Mouse (Mus musculus) MEL (cell line): ENCODE data around the gene Tnni3k. TPM values are rescaled to one million over a fixed set of nuclear protein-coding genes. Genes with fewer than 3 reads are reported as not detected.

Experiments
- DNase-seq: peaks from one replicate; pipeline ENCODE4 v3.0.0; 2011; ENCODE audit warnings: low read depth, low spot score
- H3K27ac ChIP-seq: 2 replicates; pipeline ENCODE4 v1.5.1; 2012; ENCODE audit warnings: low read depth, mild to moderate bottlenecking, control low read depth, low read length, moderate library complexity; ENCODE audit not compliant: control insufficient read depth
- H3K27me3 ChIP-seq, 2 experiments: fragments of 150-350 bp in 1 of 2; sonication (generic) in 1 of 2; 2 replicates each; pipeline ENCODE4 v1.6.1; 2012; ENCODE audit warnings: low read length in 2 of 2, mild to moderate bottlenecking in 2 of 2, improper control_type of control experiment in 1 of 2, moderate library complexity in 1 of 2; ENCODE audit not compliant: insufficient read depth in 2 of 2, control insufficient read depth in 1 of 2
- H3K36me3 ChIP-seq, 2 experiments: 2 replicates each; pipeline ENCODE4 v1.6.1; 2012 to 2014; ENCODE audit warnings: low read length in 2 of 2, improper control_type of control experiment in 1 of 2, inconsistent platforms in 1 of 2, mild to moderate bottlenecking in 1 of 2; ENCODE audit not compliant: insufficient read depth in 2 of 2, control insufficient read depth in 1 of 2
- H3K4me1 ChIP-seq, 2 experiments: fragments of 150-350 bp in 1 of 2; sonication (generic) in 1 of 2; 2 replicates each; pipeline ENCODE4 v1.6.1; 2012; ENCODE audit warnings: low read length in 2 of 2, improper control_type of control experiment in 1 of 2, mild to moderate bottlenecking in 1 of 2; ENCODE audit not compliant: insufficient read depth in 2 of 2, control insufficient read depth in 1 of 2
- H3K4me3 ChIP-seq, 2 experiments: fragments of 150-350 bp in 1 of 2; sonication (generic) in 1 of 2; 2 replicates each; pipeline ENCODE4 v1.5.1; 2012; ENCODE audit warnings: low read depth in 2 of 2, low read length in 2 of 2, mild to moderate bottlenecking in 2 of 2, moderate library complexity in 2 of 2, control low read depth in 1 of 2, improper control_type of control experiment in 1 of 2; ENCODE audit not compliant: control insufficient read depth in 1 of 2, insufficient read depth in 1 of 2
- H3K79me2 ChIP-seq: 2 replicates; pipeline ENCODE4 v1.6.1; 2012; ENCODE audit warnings: mild to moderate bottlenecking, low read length, moderate library complexity; ENCODE audit not compliant: control insufficient read depth, poor library complexity, insufficient read depth
- H3K9ac ChIP-seq: 2 replicates; pipeline ENCODE4 v1.6.1; 2012; ENCODE audit warnings: low read depth, mild to moderate bottlenecking, control low read depth, low read length, moderate library complexity; ENCODE audit not compliant: control insufficient read depth, poor library complexity, severe bottlenecking
- H3K9me3 ChIP-seq: fragments of 150-350 bp; sonication (generic); replicated peaks from 2 replicates; pipeline ENCODE4 v1.6.1; 2012; ENCODE audit warnings: mild to moderate bottlenecking, low read length, improper control_type of control experiment, moderate library complexity; ENCODE audit not compliant: insufficient read depth
- BHLHE40 ChIP-seq: IDR thresholded peaks from 2 replicates; pipeline ENCODE4 v1.6.1; 2012; ENCODE audit warnings: low read depth, mild to moderate bottlenecking, inconsistent platforms, low read length, improper control_type of control experiment, borderline replicate concordance
- CHD1 ChIP-seq: IDR thresholded peaks from 2 replicates; pipeline ENCODE4 v1.6.1; 2012; ENCODE audit warnings: low read depth, mild to moderate bottlenecking, inconsistent platforms, low read length, improper control_type of control experiment
- EP300 ChIP-seq, 2 experiments: IDR thresholded peaks; 2 replicates each; pipeline ENCODE4 v1.6.1; 2011; ENCODE audit warnings: improper control_type of control experiment in 2 of 2, low read length in 2 of 2, low read depth in 1 of 2, mild to moderate bottlenecking in 1 of 2
- GABPA ChIP-seq: IDR thresholded peaks from 2 replicates; pipeline ENCODE4 v1.6.1; 2012; ENCODE audit warnings: low read depth, mild to moderate bottlenecking, inconsistent platforms, low read length, improper control_type of control experiment, moderate library complexity
- HCFC1 ChIP-seq: IDR thresholded peaks from 2 replicates; pipeline ENCODE4 v1.6.1; 2012; ENCODE audit warnings: low read depth, mild to moderate bottlenecking, inconsistent platforms, low read length, improper control_type of control experiment, moderate library complexity
- JUND ChIP-seq: IDR thresholded peaks from 2 replicates; pipeline ENCODE4 v1.6.1; 2011; ENCODE audit warnings: low read depth, mild to moderate bottlenecking, improper control_type of control experiment, low read length
- MAFK ChIP-seq: IDR thresholded peaks from 2 replicates; pipeline ENCODE4 v1.6.1; 2011; ENCODE audit warnings: low read depth, mild to moderate bottlenecking, low read length, improper control_type of control experiment, borderline replicate concordance
- MAX ChIP-seq: IDR thresholded peaks from 2 replicates; pipeline ENCODE4 v1.6.1; 2011; ENCODE audit warnings: low read length, improper control_type of control experiment
- MAZ ChIP-seq: IDR thresholded peaks from 2 replicates; pipeline ENCODE4 v1.6.1; 2012; ENCODE audit warnings: low read depth, mild to moderate bottlenecking, inconsistent platforms, low read length, improper control_type of control experiment
- MYB ChIP-seq: IDR thresholded peaks from 2 replicates; pipeline ENCODE4 v1.6.1; 2011; ENCODE audit warnings: mild to moderate bottlenecking, low read depth, low read length, improper control_type of control experiment
- MYC ChIP-seq: IDR thresholded peaks from 2 replicates; pipeline ENCODE4 v1.6.1; 2011; ENCODE audit warnings: low read depth, mild to moderate bottlenecking, low read length, improper control_type of control experiment, moderate library complexity
- NELFE ChIP-seq: IDR thresholded peaks from 2 replicates; pipeline ENCODE4 v1.6.1; 2011; ENCODE audit warnings: low read depth, low read length, improper control_type of control experiment
- POLR2AphosphoS2 ChIP-seq: IDR thresholded peaks from 2 replicates; pipeline ENCODE4 v1.6.1; 2011; ENCODE audit warnings: low read length, improper control_type of control experiment
- RCOR1 ChIP-seq: IDR thresholded peaks from 2 replicates; pipeline ENCODE4 v1.6.1; 2012; ENCODE audit warnings: low read depth, mild to moderate bottlenecking, inconsistent platforms, low read length, improper control_type of control experiment
- SMC3 ChIP-seq: IDR thresholded peaks from 2 replicates; pipeline ENCODE4 v1.6.1; 2011; ENCODE audit warnings: low read depth, low read length, improper control_type of control experiment
- USF2 ChIP-seq, 2 experiments: IDR thresholded peaks; 2 replicates each; pipeline ENCODE4 v1.6.1; 2011 to 2012; ENCODE audit warnings: improper control_type of control experiment in 2 of 2, low read length in 2 of 2, borderline replicate concordance in 1 of 2, inconsistent platforms in 1 of 2, low read depth in 1 of 2, mild to moderate bottlenecking in 1 of 2; ENCODE audit not compliant: insufficient read depth in 1 of 2
- ZC3H11A ChIP-seq: IDR thresholded peaks from 2 replicates; pipeline ENCODE4 v1.6.1; 2012; ENCODE audit warnings: low read depth, mild to moderate bottlenecking, inconsistent platforms, low read length, improper control_type of control experiment
- ZKSCAN1 ChIP-seq: IDR thresholded peaks from 2 replicates; pipeline ENCODE4 v1.6.1; 2012; ENCODE audit warnings: low read depth, mild to moderate bottlenecking, inconsistent platforms, low read length, improper control_type of control experiment, moderate library complexity
- polyA plus RNA-seq, 2 experiments: library from polyadenylated mRNA; stranded (reverse) in 1 of 2; unstranded in 1 of 2; fragments of >175 nt in 1 of 2; fragments of >200 nt in 1 of 2; gene quantifications; 2 replicates each; pipeline versions ENCODE4 v1.2.1 to v1.2.4; 2012; ENCODE audit warnings: low replicate concordance in 2 of 2, low read depth in 1 of 2; ENCODE audit not compliant: insufficient read length in 2 of 2, insufficient read depth in 1 of 2, missing spikeins in 1 of 2
- total RNA-seq: library from RNA; depleted of rRNA; stranded (reverse); fragments of 300-350 nt; gene quantifications from 2 replicates; pipeline ENCODE4 v1.2.3, GENCODE M21; 2012

Gene Tnni3k
- total and polyA plus RNA-seq, 3 experiments = not detected

DNA sequence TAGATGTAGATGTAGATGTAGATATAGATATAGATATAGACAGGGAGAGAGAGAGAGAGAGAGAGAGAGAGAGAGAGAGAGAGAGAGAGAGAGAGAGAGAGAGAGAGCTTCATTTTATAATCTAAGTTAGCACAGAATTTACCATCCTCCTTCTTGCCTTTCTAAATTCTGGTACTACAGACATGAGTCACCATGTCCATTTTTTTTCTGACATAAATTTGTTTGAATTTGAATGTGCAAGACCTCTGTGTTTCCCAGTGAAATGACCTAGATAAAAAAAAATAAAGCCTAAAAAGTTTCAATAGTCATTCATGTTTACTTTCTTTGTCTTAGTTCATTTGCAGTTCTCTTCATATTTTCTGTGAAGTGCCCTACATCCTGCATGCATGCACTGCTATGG lies 54.2 kb downstream of the Tnni3k start:
- DNase-seq = no peak

DNA sequence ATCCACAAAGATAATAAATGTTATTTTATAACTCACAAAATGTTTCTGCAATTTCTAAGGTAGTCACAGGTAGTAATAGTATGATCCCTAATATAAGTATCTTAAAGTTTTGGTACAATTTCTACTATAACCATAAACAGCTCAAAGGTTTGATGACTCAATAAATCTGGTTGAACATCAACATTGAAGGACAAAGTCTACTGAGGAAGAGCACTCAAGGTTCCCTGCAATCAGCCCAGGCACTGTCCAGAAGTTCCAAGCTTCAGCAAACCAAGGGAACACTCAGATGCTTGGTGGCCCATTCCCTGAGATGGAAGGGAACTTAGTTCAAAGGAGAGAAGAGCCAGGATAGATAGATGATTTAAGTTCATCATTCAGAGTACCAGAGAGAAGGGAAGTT lies 62.5 kb downstream of the Tnni3k start:
- Histone ChIP-seq H3K9me3 (no peaks in the 10 kb centered on the region), H3K36me3 (no peaks in the 10 kb centered on the region), H3K9ac (no peak overlapping the region), H3K4me1 (no peaks in the 10 kb centered on the region), H3K79me2 (no peaks in the 10 kb centered on the region), H3K27ac (no peak overlapping the region), H3K27me3 (no peaks in the 10 kb centered on the region), H3K4me3 (no peak overlapping the region)
- no peak for DNase-seq
- no peak for TF ChIP-seq BHLHE40
- no peak for TF ChIP-seq MAZ
- TF ChIP-seq ZC3H11A = no peak
- TF ChIP-seq EP300 (IDR thresholded peaks at IDR 0.05; ENCODE audit: low read depth in 1 of 2, low read length in 2 of 2) = no peak
- TF ChIP-seq NELFE = no peak
- TF ChIP-seq MAFK = no peak
- TF ChIP-seq ZKSCAN1 = no peak
- no peak for TF ChIP-seq HCFC1
- no peak for TF ChIP-seq CHD1
- no peak for TF ChIP-seq SMC3
- TF ChIP-seq RCOR1 = no peak
- no peak for TF ChIP-seq GABPA
- TF ChIP-seq USF2 (IDR thresholded peaks at IDR 0.05; ENCODE audit: borderline replicate concordance in 1 of 2, insufficient read depth in 1 of 2, low read depth in 1 of 2, low read length in 2 of 2) = no peak
- no peak for TF ChIP-seq POLR2AphosphoS2
- no peak for TF ChIP-seq JUND
- no peak for TF ChIP-seq MYC
- TF ChIP-seq MYB = no peak
- no peak for TF ChIP-seq MAX
- TF ChIP-seq, all 39 proteins: peak for 0

More for the DNA sequence above, 54.2 kb downstream of the Tnni3k start:
- TF ChIP-seq HCFC1 = no peak
- Histone ChIP-seq H3K4me1 (no peaks in the 10 kb centered on the region), H3K27ac (no peak overlapping the region), H3K27me3 (no peaks in the 10 kb centered on the region), H3K9me3 (no peaks in the 10 kb centered on the region), H3K9ac (no peak overlapping the region), H3K36me3 (no peaks in the 10 kb centered on the region), H3K79me2 (no peaks in the 10 kb centered on the region), H3K4me3 (no peak overlapping the region)
